Mouse (Mus musculus): ENCODE results near the gene Serpina16. TPM values are rescaled to one million over a fixed set of nuclear protein-coding genes. Genes with fewer than 3 reads are reported as not detected.
"Not testable (repeated sequence)": the region's sequence is repeated elsewhere in the genome, so short reads cannot be mapped to it uniquely, and the experiment has no call there.

The Serpina16 gene
- polyA plus RNA-seq, 1 experiment: not detected

GRCm38 (mm10) chr12:103685386-103685785, 9.4 kb upstream of the Serpina16 start:
- no peak overlapping the region for H3K27ac ChIP-seq (ENCODE audit: insufficient read depth, low read length)
- no peak overlapping the region for H3K4me3 ChIP-seq (ENCODE audit: insufficient read depth, low read length)
- TF ChIP-seq POLR2A (IDR thresholded peaks at IDR 0.05; ENCODE audit: low read depth, low read length) (no peak), CTCF (IDR thresholded peaks at IDR 0.05; ENCODE audit: borderline replicate concordance, insufficient read depth, low read length) (no peak)
- H3K4me1 ChIP-seq (ENCODE audit: control insufficient read depth, insufficient read depth, low read length): peaks cover 5% of the 10 kb centered on the region; the same call in 1 of the 2 replicates

GRCm38 (mm10) chr12:103683775-103684174, 7.8 kb upstream of the Serpina16 start:
- peaks cover 5% of the 10 kb centered on the region; the same call in 1 of the 2 replicates for H3K4me1 ChIP-seq (ENCODE audit: control insufficient read depth, insufficient read depth, low read length)
- H3K4me3 ChIP-seq (ENCODE audit: insufficient read depth, low read length): no peak overlapping the region
- TF ChIP-seq CTCF (IDR thresholded peaks at IDR 0.05; ENCODE audit: borderline replicate concordance, insufficient read depth, low read length) (no peak), POLR2A (IDR thresholded peaks at IDR 0.05; ENCODE audit: low read depth, low read length) (no peak)
- peak overlapping the region; percentile 86 for H3K27ac ChIP-seq (ENCODE audit: insufficient read depth, low read length)

DNA sequence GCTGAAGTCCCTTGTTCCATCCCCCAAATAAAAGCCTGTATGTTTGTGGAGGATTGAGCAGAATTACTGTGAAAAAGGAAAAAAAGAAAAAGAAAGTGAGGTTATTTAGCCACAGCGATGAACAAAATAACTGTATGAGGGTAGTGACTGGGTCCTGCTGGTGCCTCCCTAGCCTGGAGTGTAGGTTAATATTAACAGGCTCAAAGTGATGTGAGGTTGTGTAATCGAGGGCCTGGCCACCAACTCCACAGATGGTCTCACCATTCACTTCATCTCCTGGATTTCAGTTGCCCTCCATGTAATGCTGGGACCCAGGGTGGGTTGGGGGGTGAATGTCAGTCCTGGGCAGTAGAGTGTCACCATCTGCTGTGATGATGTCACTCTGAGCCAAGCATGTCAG, 5.8 kb upstream of the Serpina16 start:
- Histone ChIP-seq H3K27ac (ENCODE audit: insufficient read depth, low read length) (no peak overlapping the region), H3K4me3 (ENCODE audit: insufficient read depth, low read length) (no peak overlapping the region)
- no peak for TF ChIP-seq POLR2A (IDR thresholded peaks at IDR 0.05; ENCODE audit: low read depth, low read length)
- TF ChIP-seq CTCF (IDR thresholded peaks at IDR 0.05; ENCODE audit: borderline replicate concordance, insufficient read depth, low read length): no peak

DNA sequence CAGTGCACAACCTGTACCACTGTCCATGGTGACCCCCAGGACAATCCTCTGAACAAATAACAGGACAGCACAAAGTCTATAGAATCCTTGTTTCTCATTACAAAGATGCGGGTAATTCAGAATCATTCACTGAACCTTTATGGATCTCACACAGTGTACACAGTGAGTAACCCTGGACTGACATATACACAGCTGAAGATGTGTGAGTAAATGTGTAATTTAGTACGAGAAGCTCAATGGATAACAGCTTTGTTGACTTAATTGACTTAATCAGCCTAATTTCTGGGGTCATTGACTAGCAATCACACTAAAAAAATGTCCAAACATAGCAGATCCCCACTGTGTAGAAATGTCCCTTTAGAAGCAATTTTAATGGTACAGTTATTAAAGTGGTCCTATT, 5.2 kb upstream of the Serpina16 start:
- Histone ChIP-seq H3K4me1 (ENCODE audit: control insufficient read depth, insufficient read depth, low read length) (peaks cover 5% of the 10 kb centered on the region; the same call in 1 of the 2 replicates), H3K4me3 (ENCODE audit: insufficient read depth, low read length) (no peak overlapping the region), H3K27ac (ENCODE audit: insufficient read depth, low read length) (no peak overlapping the region)
- no peak for TF ChIP-seq CTCF (IDR thresholded peaks at IDR 0.05; ENCODE audit: borderline replicate concordance, insufficient read depth, low read length)
- no peak for TF ChIP-seq POLR2A (IDR thresholded peaks at IDR 0.05; ENCODE audit: low read depth, low read length)

More for the DNA sequence above, 5.8 kb upstream of the Serpina16 start:
- peaks cover 5% of the 10 kb centered on the region; the same call in 1 of the 2 replicates for H3K4me1 ChIP-seq (ENCODE audit: control insufficient read depth, insufficient read depth, low read length)

DNA sequence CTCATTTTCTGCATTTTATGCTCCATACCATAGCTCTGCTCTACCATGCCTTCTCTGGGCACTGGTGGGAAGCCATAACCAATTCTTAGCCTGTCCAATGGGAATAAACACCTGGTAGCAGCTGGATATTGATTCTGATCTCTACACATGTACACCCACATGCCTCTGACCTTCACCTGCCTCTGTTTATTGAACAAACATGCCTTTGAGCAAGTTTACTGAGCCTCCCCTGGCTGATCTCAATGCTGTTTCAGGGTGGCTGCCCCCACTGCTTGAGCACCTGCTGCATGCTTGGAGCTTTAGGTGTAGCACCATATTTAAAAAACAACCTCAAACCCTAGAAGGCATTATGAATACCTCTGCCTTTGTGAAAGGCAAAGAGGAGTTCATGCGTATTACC, 3.9 kb upstream of the Serpina16 start:
- H3K4me1 ChIP-seq (ENCODE audit: control insufficient read depth, insufficient read depth, low read length); H3K4me3 ChIP-seq (ENCODE audit: insufficient read depth, low read length); H3K27ac ChIP-seq (ENCODE audit: insufficient read depth, low read length): not testable (repeated sequence)

GRCm38 (mm10) chr12:103673179-103673578, 2.8 kb downstream of the Serpina16 start:
- TF ChIP-seq POLR2A (IDR thresholded peaks at IDR 0.05; ENCODE audit: low read depth, low read length) (no peak), CTCF (IDR thresholded peaks at IDR 0.05; ENCODE audit: borderline replicate concordance, insufficient read depth, low read length) (no peak)
- H3K4me1 ChIP-seq (ENCODE audit: control insufficient read depth, insufficient read depth, low read length): no peaks in the 10 kb centered on the region
- H3K4me3 ChIP-seq (ENCODE audit: insufficient read depth, low read length): no peak overlapping the region
- H3K27ac ChIP-seq (ENCODE audit: insufficient read depth, low read length): peak overlapping the region; percentile 27; the same call in 1 of the 2 replicates

- Histone ChIP-seq H3K27ac (ENCODE audit: insufficient read depth, low read length) (no peak overlapping the region), H3K4me1 (ENCODE audit: control insufficient read depth, insufficient read depth, low read length) (no peaks in the 10 kb centered on the region), H3K4me3 (ENCODE audit: insufficient read depth, low read length) (no peak overlapping the region)
- TF ChIP-seq POLR2A (IDR thresholded peaks at IDR 0.05; ENCODE audit: low read depth, low read length) (no peak), CTCF (IDR thresholded peaks at IDR 0.05; ENCODE audit: borderline replicate concordance, insufficient read depth, low read length) (no peak)
Observed at GRCm38 (mm10) chr12:103671483-103671882, 4.5 kb downstream of the Serpina16 start.

DNA sequence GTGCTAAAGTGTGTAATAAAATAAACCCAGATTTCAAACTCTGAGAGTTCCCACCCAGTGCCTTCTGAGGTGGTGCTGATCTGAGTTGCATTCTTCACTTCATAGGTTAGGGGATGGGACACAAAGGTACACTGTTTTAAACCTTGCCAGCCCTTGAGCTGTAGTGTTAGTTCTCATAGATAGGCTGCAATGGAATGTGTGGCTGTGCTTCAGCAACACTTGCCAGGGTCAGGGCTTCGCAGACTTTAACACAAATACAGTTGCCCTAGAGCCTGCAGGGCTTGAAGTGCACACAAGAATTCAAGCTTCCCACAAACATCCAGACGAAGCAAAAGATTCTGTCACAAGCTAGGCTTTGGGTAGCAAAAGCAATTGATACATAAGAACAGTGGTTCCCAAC, 5.0 kb downstream of the Serpina16 start:
- Histone ChIP-seq H3K4me1 (ENCODE audit: control insufficient read depth, insufficient read depth, low read length) (no peaks in the 10 kb centered on the region), H3K27ac (ENCODE audit: insufficient read depth, low read length) (no peak overlapping the region), H3K4me3 (ENCODE audit: insufficient read depth, low read length) (no peak overlapping the region)
- TF ChIP-seq CTCF (IDR thresholded peaks at IDR 0.05; ENCODE audit: borderline replicate concordance, insufficient read depth, low read length): no peak
- no peak for TF ChIP-seq POLR2A (IDR thresholded peaks at IDR 0.05; ENCODE audit: low read depth, low read length)

- no peaks in the 10 kb centered on the region for H3K4me1 ChIP-seq (ENCODE audit: control insufficient read depth, insufficient read depth, low read length)
- H3K4me3 ChIP-seq (ENCODE audit: insufficient read depth, low read length): no peak overlapping the region
- no peak overlapping the region for H3K27ac ChIP-seq (ENCODE audit: insufficient read depth, low read length)
- TF ChIP-seq CTCF (IDR thresholded peaks at IDR 0.05; ENCODE audit: borderline replicate concordance, insufficient read depth, low read length) (no peak), POLR2A (IDR thresholded peaks at IDR 0.05; ENCODE audit: low read depth, low read length) (no peak)
Observed at GRCm38 (mm10) chr12:103670344-103670743, 5.6 kb downstream of the Serpina16 start.

- no peak for TF ChIP-seq CTCF (IDR thresholded peaks at IDR 0.05; ENCODE audit: borderline replicate concordance, insufficient read depth, low read length)
- no peak for TF ChIP-seq POLR2A (IDR thresholded peaks at IDR 0.05; ENCODE audit: low read depth, low read length)
- no peak overlapping the region for H3K27ac ChIP-seq (ENCODE audit: insufficient read depth, low read length)
- no peaks in the 10 kb centered on the region for H3K4me1 ChIP-seq (ENCODE audit: control insufficient read depth, insufficient read depth, low read length)
- no peak overlapping the region for H3K4me3 ChIP-seq (ENCODE audit: insufficient read depth, low read length)
Observed at GRCm38 (mm10) chr12:103665286-103665685, 10.7 kb downstream of the Serpina16 start.

GRCm38 (mm10) chr12:103662053-103662452, 13.9 kb downstream of the Serpina16 start:
- H3K27ac ChIP-seq (ENCODE audit: insufficient read depth, low read length); H3K4me1 ChIP-seq (ENCODE audit: control insufficient read depth, insufficient read depth, low read length); H3K4me3 ChIP-seq (ENCODE audit: insufficient read depth, low read length): not testable (repeated sequence)
